Mouse (Mus musculus) embryonic facial prominence, embryonic 14.5 days (tissue): ENCODE data around the gene Lrmp. TPM values are rescaled to one million over a fixed set of nuclear protein-coding genes. Genes with fewer than 3 reads are reported as not detected.

ENCODE experiments used
- ATAC-seq: fragments of 200-750 bp; cut with Nextera tagmentation; 2 replicates; pipeline ENCODE4 v1.8.0; 2017; ENCODE audit warnings: low read depth, moderate number of reproducible peaks, moderate TSS enrichment
- DNase-seq: peaks from one replicate; pipeline ENCODE4 v3.0.0-alpha.2; 2015; ENCODE audit warnings: low spot score
- H3K27ac ChIP-seq: fragments of 300-500 bp; sonication (generic); replicated peaks from 2 replicates; pipeline ENCODE4 v1.5.1; 2014; ENCODE audit warnings: low read depth, mild to moderate bottlenecking, low read length, moderate library complexity
- H3K27me3 ChIP-seq: fragments of 300-500 bp; sonication (generic); replicated peaks from 2 replicates; pipeline ENCODE4 v1.6.1; 2014; ENCODE audit warnings: low read length; ENCODE audit not compliant: control insufficient read depth, insufficient read depth
- H3K36me3 ChIP-seq: fragments of 300-500 bp; sonication (generic); 2 replicates; pipeline ENCODE4 v1.6.1; 2014; ENCODE audit warnings: low read length, mixed read lengths; ENCODE audit not compliant: control insufficient read depth, insufficient read depth
- H3K4me1 ChIP-seq: fragments of 300-500 bp; sonication (generic); 2 replicates; pipeline ENCODE4 v1.6.1; 2014; ENCODE audit warnings: antibody characterized with exemption, low read length; ENCODE audit not compliant: control insufficient read depth, insufficient read depth
- H3K4me2 ChIP-seq: fragments of 300-500 bp; sonication (generic); 2 replicates; pipeline ENCODE4 v1.6.1; 2014; ENCODE audit warnings: low read depth, mild to moderate bottlenecking, low read length, moderate library complexity, mixed read lengths
- H3K4me3 ChIP-seq: fragments of 300-500 bp; sonication (generic); 2 replicates; pipeline ENCODE4 v1.5.1; 2014; ENCODE audit warnings: low read depth, mild to moderate bottlenecking, low read length
- H3K9ac ChIP-seq: fragments of 300-500 bp; sonication (generic); 2 replicates; pipeline ENCODE4 v1.6.1; 2014; ENCODE audit warnings: low read depth, mild to moderate bottlenecking, low read length, moderate library complexity, mixed read lengths
- H3K9me3 ChIP-seq: fragments of 300-500 bp; sonication (generic); 2 replicates; pipeline ENCODE4 v1.6.1; 2016; ENCODE audit warnings: low read length; ENCODE audit not compliant: control insufficient read depth
- WGBS: fragments of 180-500 bp; shearing (Covaris S2); extraction: QIAGEN DNeasy Blood & Tissue Kit; methylation state at CpG from one replicate; pipeline ENCODE4 v1.1.7; 2014; 5-methylcytosine and 5-hydroxymethylcytosine counted together
- polyA plus RNA-seq: library from polyadenylated mRNA; unstranded; fragments of >200 nt; fragmentation: Nextera tagmentation; extraction: Ambion mirVana; gene quantifications from 2 replicates; pipeline ENCODE4 v1.2.1, GENCODE M21; 2014

The Lrmp gene
- polyA plus RNA-seq, 1 experiment from 2014 or later = 4.7 TPM

DNA sequence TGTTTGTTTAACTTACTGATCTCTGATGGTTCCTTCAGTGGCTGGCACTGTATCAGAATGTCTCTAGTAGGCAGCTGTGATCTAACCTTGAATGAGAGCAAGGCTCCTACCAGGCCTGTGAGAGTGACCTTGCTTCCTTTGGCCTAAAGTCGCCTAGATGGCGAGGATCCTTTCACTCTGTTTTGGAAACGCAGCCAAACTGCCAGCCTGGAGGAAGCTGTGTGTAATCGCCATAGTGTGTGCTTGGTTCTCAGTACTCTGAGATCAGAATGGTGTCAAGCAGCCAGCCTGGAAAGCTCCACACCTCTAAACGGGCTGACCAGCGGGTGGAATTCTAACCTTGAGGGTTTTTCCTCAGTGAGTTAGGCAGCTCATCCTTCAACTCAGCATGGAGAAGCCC is 2.6 kb upstream of the Lrmp start:
- no peaks in the 10 kb centered on the region for H3K9me3 ChIP-seq
- H3K4me2 ChIP-seq = no peak overlapping the region
- no peaks in the 10 kb centered on the region for H3K27me3 ChIP-seq
- 64% methylated on average over 6 of the region's 6 CpGs for WGBS
- DNase-seq (no peak), ATAC-seq (no peak)
- H3K36me3 ChIP-seq = no peaks in the 10 kb centered on the region
- no peak overlapping the region for H3K27ac ChIP-seq
- H3K9ac ChIP-seq = no peak overlapping the region
- H3K4me1 ChIP-seq = no peaks in the 10 kb centered on the region
- no peak overlapping the region for H3K4me3 ChIP-seq

DNA sequence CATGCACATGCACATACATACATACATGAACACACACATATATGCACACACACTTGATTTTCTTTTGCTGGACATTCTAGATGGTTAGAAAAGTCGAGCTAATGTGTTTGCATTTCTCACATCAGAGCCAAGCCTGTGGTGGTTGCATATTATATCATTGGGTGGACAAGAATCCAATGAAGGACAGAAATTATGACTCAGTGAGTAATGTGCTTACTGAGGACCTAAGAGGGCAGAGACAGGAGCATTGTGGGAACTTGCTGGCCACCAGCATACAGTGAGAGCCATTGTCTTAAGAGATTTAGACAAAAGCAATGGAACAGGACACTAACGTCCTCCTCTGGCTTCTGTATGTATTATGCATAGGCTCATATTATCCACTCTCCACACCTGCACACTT is 892 bp upstream of the Lrmp start:
- Histone ChIP-seq H3K4me1 (no peaks in the 10 kb centered on the region), H3K9me3 (no peaks in the 10 kb centered on the region), H3K27me3 (no peaks in the 10 kb centered on the region), H3K4me3 (no peak overlapping the region), H3K27ac (no peak overlapping the region), H3K36me3 (no peaks in the 10 kb centered on the region), H3K9ac (no peak overlapping the region), H3K4me2 (no peak overlapping the region)
- DNase-seq = no peak
- no peak for ATAC-seq
- 67% methylated on average over 2 of the region's 2 CpGs for WGBS

DNA sequence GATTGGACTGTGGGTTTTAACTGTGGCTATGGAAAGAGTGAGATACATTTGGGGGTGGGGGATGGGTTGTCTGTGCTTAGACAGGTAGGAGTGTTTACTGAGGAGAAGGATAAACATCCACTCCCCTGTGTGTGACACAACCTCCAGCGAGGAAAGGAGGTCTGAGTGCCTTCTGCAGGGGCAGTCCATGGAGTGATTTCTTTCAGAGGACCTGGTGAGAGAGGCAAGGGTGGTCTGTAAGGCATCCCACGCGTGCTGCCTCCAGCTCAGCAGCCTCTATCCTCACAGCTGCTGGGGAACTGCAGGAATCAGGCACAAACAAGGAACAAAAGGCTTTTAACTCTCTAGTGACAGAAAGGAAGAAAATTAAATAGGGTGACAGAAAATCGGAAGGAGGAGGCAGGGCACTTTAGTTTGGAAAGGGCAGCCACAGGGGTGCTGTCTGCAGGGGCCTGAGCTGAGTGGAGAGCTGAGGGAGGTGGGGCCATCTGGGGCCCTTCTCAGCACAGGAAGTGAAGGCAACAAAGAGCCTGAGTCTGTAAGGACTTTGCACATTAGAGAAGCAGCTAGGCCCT is 732 bp downstream of the Lrmp start:
- 0 out of 2 replicates have a peak, but pooled peaks have one; percentile 57 for ATAC-seq
- H3K36me3 ChIP-seq = no peaks in the 10 kb centered on the region
- no peaks in the 10 kb centered on the region for H3K4me1 ChIP-seq
- H3K9me3 ChIP-seq = no peaks in the 10 kb centered on the region
- no peak overlapping the region for H3K27ac ChIP-seq
- H3K9ac ChIP-seq = no peak overlapping the region
- no peak for DNase-seq
- no peak overlapping the region for H3K4me3 ChIP-seq
- no peaks in the 10 kb centered on the region for H3K27me3 ChIP-seq
- 8% methylated on average over 4 of the region's 4 CpGs for WGBS
- H3K4me2 ChIP-seq = no peak overlapping the region

DNA sequence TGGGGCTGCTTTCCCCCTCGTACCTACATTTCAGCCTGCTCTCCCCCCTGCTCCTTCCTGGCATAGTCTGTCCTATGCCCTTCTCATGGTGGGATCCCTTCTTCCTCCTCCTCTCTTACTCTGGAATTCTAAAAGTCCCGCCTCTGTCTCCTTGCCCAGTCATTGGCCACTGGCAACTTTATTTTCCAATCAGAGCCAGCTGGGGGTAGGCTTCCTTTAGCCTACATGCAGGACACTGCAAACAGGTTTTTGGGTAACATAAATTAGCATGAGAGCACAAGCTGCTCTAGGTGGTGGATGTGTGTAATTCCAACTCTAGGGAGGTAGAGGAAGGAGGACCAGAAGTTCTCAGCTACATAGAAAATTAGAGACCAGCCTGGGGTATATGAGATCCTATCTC is 4.6 kb downstream of the Lrmp start:
- ATAC-seq = no peak
- Histone ChIP-seq H3K36me3 (no peaks in the 10 kb centered on the region), H3K27ac (no peak overlapping the region), H3K9ac (no peak overlapping the region), H3K4me1 (peaks cover 3% of the 10 kb centered on the region; the same call in 1 of the 2 replicates), H3K9me3 (no peaks in the 10 kb centered on the region), H3K27me3 (no peaks in the 10 kb centered on the region), H3K4me3 (no peak overlapping the region), H3K4me2 (no peak overlapping the region)
- no peak for DNase-seq
- WGBS = 71% methylated on average over 2 of the region's 2 CpGs

DNA sequence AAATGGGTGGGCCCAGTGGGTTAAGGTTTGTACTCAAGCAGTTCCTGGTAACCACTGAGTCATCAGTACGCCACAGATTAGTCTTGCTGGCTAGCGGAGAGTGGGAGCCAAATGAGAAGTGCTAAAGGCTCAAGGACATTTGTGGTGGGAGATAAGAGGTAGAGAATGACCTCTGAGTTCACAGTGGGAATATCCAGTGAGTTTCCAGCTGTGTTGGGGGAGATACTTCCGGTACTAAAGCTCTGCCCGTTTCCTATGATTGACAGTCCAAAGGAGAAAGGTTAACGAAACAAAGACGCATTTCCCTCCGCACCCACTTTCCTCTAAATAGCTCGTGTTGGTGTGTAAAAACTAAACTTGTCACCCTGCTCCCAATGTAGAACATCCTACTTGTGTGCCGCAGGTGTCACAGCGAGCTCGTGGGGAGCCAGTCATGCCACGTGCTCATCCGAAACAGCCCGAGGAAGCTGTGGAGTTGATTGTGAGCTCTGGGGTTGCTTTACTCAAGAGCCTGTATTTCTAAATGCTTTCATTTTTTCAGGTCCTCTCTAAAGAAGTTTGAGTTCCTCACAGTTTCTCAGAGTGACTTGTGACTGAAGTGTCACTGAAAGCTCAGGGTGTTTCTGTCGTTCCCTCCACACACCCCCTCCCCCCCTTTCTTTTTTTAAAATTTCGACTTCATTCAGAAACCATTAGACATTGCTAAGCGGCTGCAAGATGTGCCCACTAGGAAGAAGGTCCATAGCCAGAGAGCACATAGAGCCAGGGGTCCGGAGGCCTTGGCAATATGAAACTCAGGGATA is 5.5 kb downstream of the Lrmp start:
- 35% methylated on average over 18 of the region's 18 CpGs for WGBS
- H3K4me2 ChIP-seq = 0 out of 2 replicates have a peak overlapping the region, but pooled peaks have one; percentile 23

DNA sequence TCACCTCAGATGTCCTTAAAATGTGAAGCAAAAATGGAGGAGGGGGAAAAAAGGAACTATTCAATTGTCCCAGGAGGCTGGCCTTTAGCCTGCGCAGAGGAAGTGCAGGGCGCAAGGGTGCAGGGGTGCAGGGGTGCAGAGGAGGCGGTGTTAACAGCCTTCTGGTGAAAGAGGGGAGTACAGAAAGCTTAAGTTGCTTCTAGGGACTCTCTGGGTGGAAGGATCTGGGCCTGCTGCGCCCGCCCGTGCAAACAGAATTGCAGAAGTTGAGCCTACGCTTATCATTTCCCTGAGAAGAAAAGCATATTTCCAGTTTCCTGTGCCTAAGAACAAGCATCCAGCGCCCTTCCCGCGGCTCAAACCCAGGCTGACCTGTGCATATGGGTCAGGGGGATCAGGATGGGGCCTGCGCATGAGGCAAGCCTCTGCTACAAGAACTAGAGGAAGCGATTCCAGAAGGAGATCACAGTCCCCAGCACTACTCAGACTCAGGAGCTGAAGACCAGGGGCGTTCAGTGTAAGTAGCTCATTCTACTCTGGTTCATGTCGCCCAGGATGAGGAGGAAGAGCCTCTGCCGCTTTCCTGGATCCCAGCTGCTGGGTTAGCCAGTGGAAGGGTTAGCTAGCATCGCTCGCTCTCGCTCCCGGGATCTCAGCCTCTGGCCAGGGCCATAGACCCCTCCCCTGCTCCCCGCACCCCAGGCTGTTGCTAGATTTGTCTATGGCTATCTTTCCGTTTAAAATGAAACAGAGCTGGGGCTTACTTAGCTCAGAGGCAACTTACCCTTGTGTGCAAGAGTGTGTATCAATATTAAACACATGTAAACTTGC is 6.4 kb downstream of the Lrmp start:
- Histone ChIP-seq H3K4me2 (no peak overlapping the region), H3K36me3 (no peaks in the 10 kb centered on the region), H3K27me3 (no peaks in the 10 kb centered on the region), H3K4me3 (no peak overlapping the region), H3K9ac (no peak overlapping the region), H3K9me3 (no peaks in the 10 kb centered on the region), H3K4me1 (peaks cover 3% of the 10 kb centered on the region; the same call in 1 of the 2 replicates), H3K27ac (peak overlapping the region; percentile 39; the same call in 1 of the 2 replicates)
- DNase-seq (no peak), ATAC-seq (no peak)
- 44% methylated on average over 21 of the region's 21 CpGs for WGBS

More for the DNA sequence above, 5.5 kb downstream of the Lrmp start:
- DNase-seq = no peak
- H3K27ac ChIP-seq = peak overlapping the region; percentile 39; the same call in 1 of the 2 replicates
- no peak overlapping the region for H3K9ac ChIP-seq
- no peaks in the 10 kb centered on the region for H3K27me3 ChIP-seq
- H3K9me3 ChIP-seq = no peaks in the 10 kb centered on the region
- no peak overlapping the region for H3K4me3 ChIP-seq
- H3K36me3 ChIP-seq = no peaks in the 10 kb centered on the region
- no peak for ATAC-seq
- peaks cover 3% of the 10 kb centered on the region; the same call in 1 of the 2 replicates for H3K4me1 ChIP-seq

DNA sequence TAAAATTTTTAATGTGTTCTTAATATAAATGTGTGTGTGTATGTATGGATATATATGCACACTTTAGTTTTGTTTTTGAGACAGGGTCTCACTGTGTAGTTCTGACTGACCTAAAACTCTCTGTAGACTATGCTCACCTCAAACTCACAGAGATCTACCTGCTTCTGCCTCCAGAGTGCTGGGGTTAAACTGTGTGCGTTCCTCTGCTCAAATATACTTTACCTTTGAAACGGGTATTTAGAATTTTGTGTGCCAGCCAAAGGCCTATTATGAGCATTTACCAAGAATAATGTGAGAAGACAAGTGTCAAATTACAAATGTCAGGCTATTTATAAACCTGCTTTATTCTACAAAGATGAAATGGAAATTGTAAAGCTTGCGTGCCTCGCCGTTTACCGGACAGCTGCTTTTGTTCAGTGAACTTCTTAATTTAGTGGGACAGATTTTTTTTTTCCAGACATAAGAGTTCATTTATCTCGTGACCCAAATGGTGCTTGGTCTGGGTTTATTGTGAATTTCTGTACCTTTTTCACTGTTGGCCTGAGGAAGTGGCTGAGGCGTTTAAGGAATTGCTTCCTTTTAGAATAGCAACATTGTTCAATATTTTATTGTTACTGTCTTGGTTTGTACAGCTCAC is 7.1 kb downstream of the Lrmp start:
- Histone ChIP-seq H3K4me2 (no peak overlapping the region), H3K36me3 (no peaks in the 10 kb centered on the region), H3K4me1 (peaks cover 3% of the 10 kb centered on the region; the same call in 1 of the 2 replicates), H3K9me3 (0 out of 2 replicates have a peak, but pooled peaks cover under 1% of the 10 kb centered on the region), H3K27me3 (no peaks in the 10 kb centered on the region), H3K4me3 (no peak overlapping the region), H3K27ac (no peak overlapping the region), H3K9ac (no peak overlapping the region)
- 36% methylated on average over 8 of the region's 8 CpGs for WGBS
- peak; percentile 49 for DNase-seq
- ATAC-seq = no peak
